Mouse (Mus musculus) kidney, embryonic 16.5 days (tissue): ENCODE data around the gene Cbln1. TPM values are rescaled to one million over a fixed set of nuclear protein-coding genes. Genes with fewer than 3 reads are reported as not detected.

Experiments used
- ATAC-seq: fragments of 200-750 bp; cut with Nextera tagmentation; 2 replicates; pipeline ENCODE4 v1.8.0; 2017; ENCODE audit warnings: moderate TSS enrichment; ENCODE audit not compliant: low FRiP score, low TSS enrichment
- H3K27ac ChIP-seq: fragments of 300-500 bp; sonication (generic); 2 replicates; pipeline ENCODE4 v1.5.1; 2014; ENCODE audit warnings: low read length
- H3K27me3 ChIP-seq: fragments of 300-500 bp; sonication (generic); 2 replicates; pipeline ENCODE4 v1.6.1; 2014; ENCODE audit warnings: low read length, control low read depth, mixed read lengths; ENCODE audit not compliant: insufficient read depth
- H3K36me3 ChIP-seq: fragments of 300-500 bp; sonication (generic); 2 replicates; pipeline ENCODE4 v1.6.1; 2014; ENCODE audit warnings: low read length, control low read depth, mixed read lengths; ENCODE audit not compliant: insufficient read depth
- H3K4me1 ChIP-seq: fragments of 300-500 bp; sonication (generic); 2 replicates; pipeline ENCODE4 v1.6.1; 2014; ENCODE audit warnings: low read length, control low read depth, mixed read lengths; ENCODE audit not compliant: insufficient read depth
- H3K4me2 ChIP-seq: fragments of 300-500 bp; sonication (generic); replicated peaks from 2 replicates; pipeline ENCODE4 v1.6.1; 2014; ENCODE audit warnings: low read depth, low read length
- H3K4me3 ChIP-seq: fragments of 300-500 bp; sonication (generic); 2 replicates; pipeline ENCODE4 v1.5.1; 2014; ENCODE audit warnings: mild to moderate bottlenecking, low read length
- H3K9ac ChIP-seq: fragments of 300-500 bp; sonication (generic); replicated peaks from 2 replicates; pipeline ENCODE4 v1.6.1; 2014; ENCODE audit warnings: low read length
- H3K9me3 ChIP-seq: fragments of 300-500 bp; sonication (generic); 2 replicates; pipeline ENCODE4 v1.6.1; 2016; ENCODE audit warnings: low read length, control low read depth
- WGBS: fragments of 180-500 bp; shearing (Covaris S2); extraction: QIAGEN DNeasy Blood & Tissue Kit; methylation state at CpG from one replicate; pipeline ENCODE4 v1.1.7; 2014; 5-methylcytosine and 5-hydroxymethylcytosine counted together
- polyA plus RNA-seq: library from polyadenylated mRNA; unstranded; fragments of >200 nt; fragmentation: Nextera tagmentation; extraction: Ambion mirVana; gene quantifications from 2 replicates; pipeline ENCODE4 v1.2.1, GENCODE M21; 2015

Cbln1 gene
- polyA plus RNA-seq, 1 experiment from 2014 or later: not detected

DNA sequence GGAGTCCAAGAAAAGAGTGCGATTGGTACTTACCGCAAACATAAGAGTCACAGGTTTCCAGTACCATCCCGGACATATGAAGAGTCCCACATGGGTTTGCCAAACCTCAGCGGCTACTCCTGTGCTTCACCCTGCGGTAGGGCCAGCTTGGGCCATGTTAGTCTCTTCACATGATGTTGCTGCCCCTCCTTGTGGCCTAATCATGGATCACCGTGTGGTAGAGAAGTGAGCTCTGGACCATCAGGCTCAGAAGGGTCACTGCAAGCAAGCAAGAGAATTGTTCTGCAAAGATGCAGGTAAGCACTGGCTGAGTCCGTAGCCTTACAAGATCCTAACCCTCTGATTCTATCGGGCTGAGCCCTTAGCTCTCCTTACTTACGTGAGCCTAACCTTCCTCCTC lies 22.5 kb upstream of the Cbln1 start:
- no peak overlapping the region for H3K27ac ChIP-seq
- no peak for ATAC-seq
- H3K4me3 ChIP-seq: no peak overlapping the region
- no peak overlapping the region for H3K9ac ChIP-seq
- H3K36me3 ChIP-seq: no peaks in the 10 kb centered on the region
- no peaks in the 10 kb centered on the region for H3K9me3 ChIP-seq
- WGBS: 75% methylated on average over 9 of the region's 9 CpGs
- H3K4me1 ChIP-seq: no peaks in the 10 kb centered on the region
- no peaks in the 10 kb centered on the region for H3K27me3 ChIP-seq
- no peak overlapping the region for H3K4me2 ChIP-seq

DNA sequence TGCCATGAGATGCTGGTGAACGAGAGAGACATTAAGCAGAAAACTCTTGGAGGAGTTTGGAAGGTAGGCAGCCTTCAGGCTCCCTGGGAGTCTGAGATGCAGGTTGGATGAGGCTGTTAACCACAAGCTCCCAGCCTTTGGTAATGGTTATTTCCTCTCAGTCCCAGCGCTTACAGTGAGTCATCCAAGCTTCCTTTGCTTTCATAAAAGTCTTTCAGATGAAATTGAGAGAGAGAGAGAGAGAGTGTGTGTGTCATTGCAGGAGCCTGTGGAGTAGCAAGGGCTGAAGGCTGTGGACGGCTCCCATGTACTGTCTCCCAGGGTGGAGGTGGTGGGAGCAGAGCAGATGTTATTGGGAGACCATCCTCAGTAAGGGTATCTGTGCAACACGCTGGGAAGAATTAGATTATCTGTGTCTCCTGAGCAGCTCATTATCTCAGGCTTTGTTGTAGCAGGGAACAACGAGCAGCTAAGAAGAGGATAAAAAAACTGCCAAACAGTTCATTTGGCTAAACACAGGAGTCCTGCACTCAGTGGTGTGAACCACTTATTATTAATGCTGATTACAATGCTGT lies 17.5 kb upstream of the Cbln1 start:
- Histone ChIP-seq H3K9me3 (no peaks in the 10 kb centered on the region), H3K9ac (no peak overlapping the region), H3K4me2 (no peak overlapping the region), H3K27me3 (no peaks in the 10 kb centered on the region), H3K27ac (no peak overlapping the region), H3K4me1 (no peaks in the 10 kb centered on the region), H3K36me3 (no peaks in the 10 kb centered on the region), H3K4me3 (no peak overlapping the region)
- ATAC-seq: no peak
- WGBS: 74% methylated on average over 5 of the region's 5 CpGs

DNA sequence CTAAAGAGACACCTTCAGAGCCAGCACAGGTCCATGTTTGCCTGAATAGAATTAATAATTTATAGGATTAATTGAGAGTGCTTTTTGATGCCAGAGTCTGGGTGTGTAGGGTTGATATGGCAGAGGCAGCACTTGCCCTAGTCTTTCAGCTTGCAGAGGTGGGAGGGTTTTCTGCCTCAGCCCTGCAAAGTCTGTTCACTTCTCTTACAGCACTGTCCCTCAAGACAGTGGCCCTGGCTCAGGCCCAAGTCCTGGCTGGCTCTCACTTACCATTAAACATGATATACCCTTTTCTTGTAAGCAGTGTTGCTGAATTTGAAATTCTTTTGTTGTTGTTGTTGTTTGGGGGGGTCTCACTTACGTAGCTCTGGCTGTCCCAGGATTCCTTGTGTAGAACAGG lies 9.0 kb upstream of the Cbln1 start:
- Histone ChIP-seq H3K9ac (no peak overlapping the region), H3K4me1 (no peaks in the 10 kb centered on the region), H3K27ac (no peak overlapping the region), H3K27me3 (peaks cover 21% of the 10 kb centered on the region), H3K4me2 (no peak overlapping the region), H3K4me3 (no peak overlapping the region), H3K36me3 (no peaks in the 10 kb centered on the region), H3K9me3 (no peaks in the 10 kb centered on the region)
- WGBS: 64% methylated on average over 1 of the region's 1 CpGs
- no peak for ATAC-seq

DNA sequence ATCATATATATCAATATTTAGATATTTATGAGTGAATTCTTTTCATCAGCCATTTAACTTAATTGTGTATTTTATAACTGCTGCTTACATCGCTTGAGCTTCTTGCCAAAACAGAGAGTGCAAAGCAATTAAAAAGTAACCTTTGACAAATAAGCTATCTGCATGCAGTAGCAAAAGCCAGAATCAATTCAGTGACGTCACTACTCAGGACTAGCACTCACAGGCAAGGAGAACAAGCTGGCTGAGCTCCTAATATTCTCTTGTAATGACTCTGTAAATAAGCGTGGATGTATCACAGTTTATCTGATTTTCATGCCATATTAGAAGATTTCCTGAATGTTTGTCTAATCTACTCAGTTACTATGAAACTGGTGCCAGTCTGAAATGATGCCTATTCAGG lies 5.8 kb upstream of the Cbln1 start:
- no peak for ATAC-seq

DNA sequence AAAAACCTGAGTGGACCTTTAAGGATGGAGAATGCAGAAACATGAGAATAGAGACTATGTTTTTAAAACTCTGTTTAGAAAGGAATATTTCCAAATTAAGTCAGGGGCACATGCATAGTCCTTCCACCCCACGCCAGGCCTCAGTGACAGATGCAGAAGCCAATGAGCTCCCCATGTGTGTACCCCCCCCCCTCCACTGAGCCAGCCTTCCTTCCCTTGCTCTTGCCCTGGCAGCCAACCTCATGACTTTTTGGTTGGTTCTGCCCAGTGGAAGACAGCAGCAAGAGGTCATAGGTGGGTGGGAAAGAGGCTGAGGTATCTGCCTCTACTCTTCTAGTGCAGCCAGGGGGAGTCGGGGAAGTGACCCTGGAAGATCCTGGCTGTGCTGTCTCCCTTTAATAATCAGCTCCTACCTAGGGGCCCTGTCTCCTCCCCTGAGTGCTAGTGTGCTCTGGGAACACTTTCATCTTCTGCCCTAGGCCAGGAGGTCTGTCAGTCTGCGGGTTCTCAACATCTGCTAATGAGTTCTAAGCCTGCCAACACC lies 4.8 kb upstream of the Cbln1 start:
- Histone ChIP-seq H3K27me3 (peaks cover 56% of the 10 kb centered on the region), H3K4me2 (no peak overlapping the region), H3K27ac (no peak overlapping the region), H3K9ac (no peak overlapping the region), H3K9me3 (no peaks in the 10 kb centered on the region), H3K36me3 (no peaks in the 10 kb centered on the region), H3K4me1 (peaks cover 6% of the 10 kb centered on the region), H3K4me3 (no peak overlapping the region)
- ATAC-seq: no peak
- 68% methylated on average over 3 of the region's 3 CpGs for WGBS

More for the DNA sequence above, 5.8 kb upstream of the Cbln1 start:
- 71% methylated on average over 3 of the region's 3 CpGs for WGBS
- H3K36me3 ChIP-seq: no peaks in the 10 kb centered on the region
- H3K9ac ChIP-seq: no peak overlapping the region
- H3K4me2 ChIP-seq: no peak overlapping the region
- peaks cover 48% of the 10 kb centered on the region for H3K27me3 ChIP-seq
- H3K9me3 ChIP-seq: no peaks in the 10 kb centered on the region
- peaks cover 4% of the 10 kb centered on the region; the same call in 1 of the 2 replicates for H3K4me1 ChIP-seq
- H3K4me3 ChIP-seq: no peak overlapping the region
- no peak overlapping the region for H3K27ac ChIP-seq

DNA sequence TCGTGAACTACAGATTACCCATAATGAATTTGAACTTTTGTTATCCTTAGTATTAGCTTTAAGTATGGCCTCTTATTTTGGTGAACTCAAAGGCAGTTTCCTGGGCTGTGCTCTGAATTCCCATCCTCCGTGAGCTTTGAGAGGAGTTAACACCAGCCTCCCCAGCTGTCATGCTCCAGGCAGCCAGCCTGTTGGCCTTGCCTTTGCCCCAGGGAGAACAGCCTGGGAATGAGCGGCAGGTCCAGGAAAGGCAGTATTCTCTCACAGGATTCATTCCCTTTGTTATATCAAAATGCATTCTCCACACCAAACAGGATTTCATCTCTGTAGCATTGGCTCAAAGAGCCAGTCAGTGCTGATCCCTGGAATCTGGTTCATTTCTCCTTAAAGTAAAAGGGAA lies 3.1 kb upstream of the Cbln1 start:
- H3K4me2 ChIP-seq: no peak overlapping the region
- peaks cover 72% of the 10 kb centered on the region for H3K27me3 ChIP-seq
- H3K9me3 ChIP-seq: no peaks in the 10 kb centered on the region
- no peak for ATAC-seq
- H3K27ac ChIP-seq: no peak overlapping the region
- WGBS: 54% methylated on average over 3 of the region's 3 CpGs
- peaks cover 18% of the 10 kb centered on the region for H3K4me1 ChIP-seq
- no peaks in the 10 kb centered on the region for H3K36me3 ChIP-seq
- H3K4me3 ChIP-seq: no peak overlapping the region
- H3K9ac ChIP-seq: no peak overlapping the region

DNA sequence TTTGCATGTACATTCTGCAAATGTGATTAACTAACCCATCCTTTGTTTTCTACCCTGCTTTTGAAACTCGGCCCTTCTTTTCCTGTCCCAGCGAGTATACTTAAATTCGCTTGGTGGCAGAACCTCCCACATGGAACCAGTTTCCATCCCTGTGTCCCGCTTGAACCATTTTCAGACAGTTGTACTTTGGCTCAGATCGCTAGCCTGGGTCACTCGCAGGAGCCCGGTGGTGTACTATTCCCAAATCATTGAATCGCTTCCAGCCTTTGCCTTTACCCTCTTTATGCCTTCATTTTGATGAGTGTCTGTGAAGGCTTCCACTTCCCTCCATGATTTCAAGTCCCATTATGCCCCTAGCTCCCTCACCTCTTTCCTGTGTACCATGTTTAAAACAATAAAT lies 2.0 kb upstream of the Cbln1 start:
- H3K9ac ChIP-seq: no peak overlapping the region
- WGBS: 72% methylated on average over 8 of the region's 8 CpGs
- H3K4me3 ChIP-seq: no peak overlapping the region
- H3K27me3 ChIP-seq: peaks cover 79% of the 10 kb centered on the region
- no peak overlapping the region for H3K4me2 ChIP-seq
- no peaks in the 10 kb centered on the region for H3K36me3 ChIP-seq
- H3K27ac ChIP-seq: no peak overlapping the region
- H3K4me1 ChIP-seq: peaks cover 25% of the 10 kb centered on the region
- no peak for ATAC-seq
- no peaks in the 10 kb centered on the region for H3K9me3 ChIP-seq

DNA sequence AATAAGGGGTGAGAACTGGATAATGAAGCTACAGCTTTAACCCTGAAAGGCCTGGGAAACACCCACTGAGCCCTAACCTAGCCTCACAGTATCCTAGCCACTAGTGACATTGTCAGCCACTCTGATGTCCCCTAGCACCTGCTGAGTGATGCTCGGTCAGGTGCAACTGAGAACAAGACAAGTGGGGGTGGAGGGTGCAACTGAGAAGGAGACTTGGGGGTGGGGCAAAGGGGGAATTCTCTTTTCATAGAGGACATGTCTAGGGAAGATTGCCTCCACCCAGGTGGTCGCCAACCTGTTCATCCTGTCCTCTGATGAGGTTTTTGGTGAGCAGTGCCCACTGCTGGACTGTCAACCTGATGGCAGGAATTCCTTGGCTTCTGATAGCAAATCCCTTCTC lies 1.5 kb upstream of the Cbln1 start:
- ATAC-seq: no peak
- no peak overlapping the region for H3K9ac ChIP-seq
- H3K4me2 ChIP-seq: no peak overlapping the region
- H3K27me3 ChIP-seq: peaks cover 83% of the 10 kb centered on the region
- H3K4me3 ChIP-seq: no peak overlapping the region
- no peaks in the 10 kb centered on the region for H3K36me3 ChIP-seq
- H3K27ac ChIP-seq: no peak overlapping the region
- no peaks in the 10 kb centered on the region for H3K9me3 ChIP-seq
- 32% methylated on average over 2 of the region's 2 CpGs for WGBS
- peaks cover 25% of the 10 kb centered on the region for H3K4me1 ChIP-seq

DNA sequence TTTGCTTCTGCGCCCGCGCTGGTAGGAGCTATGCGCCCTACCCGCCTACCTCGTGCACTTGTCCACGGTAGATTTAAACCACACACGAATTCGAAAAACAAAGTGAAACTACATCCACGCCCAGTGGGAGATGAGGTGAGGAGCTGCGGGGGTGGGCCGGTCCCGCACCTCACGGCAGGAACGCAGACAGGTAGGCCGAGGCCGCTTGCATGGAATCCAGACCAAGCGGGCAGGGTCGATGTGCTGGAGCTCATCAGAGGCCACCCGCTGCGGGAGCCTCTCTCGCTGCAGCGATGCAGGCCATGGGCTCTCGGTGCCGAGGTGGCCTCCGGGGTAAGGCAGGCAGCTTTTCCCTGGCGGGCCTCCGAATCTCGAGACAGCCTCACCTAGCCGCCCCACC lies 905 bp upstream of the Cbln1 start:
- no peak; the same call in 1 of the 2 replicates for ATAC-seq
- Histone ChIP-seq H3K4me1 (peaks cover 25% of the 10 kb centered on the region), H3K4me2 (peak overlapping the region; percentile 77)

DNA sequence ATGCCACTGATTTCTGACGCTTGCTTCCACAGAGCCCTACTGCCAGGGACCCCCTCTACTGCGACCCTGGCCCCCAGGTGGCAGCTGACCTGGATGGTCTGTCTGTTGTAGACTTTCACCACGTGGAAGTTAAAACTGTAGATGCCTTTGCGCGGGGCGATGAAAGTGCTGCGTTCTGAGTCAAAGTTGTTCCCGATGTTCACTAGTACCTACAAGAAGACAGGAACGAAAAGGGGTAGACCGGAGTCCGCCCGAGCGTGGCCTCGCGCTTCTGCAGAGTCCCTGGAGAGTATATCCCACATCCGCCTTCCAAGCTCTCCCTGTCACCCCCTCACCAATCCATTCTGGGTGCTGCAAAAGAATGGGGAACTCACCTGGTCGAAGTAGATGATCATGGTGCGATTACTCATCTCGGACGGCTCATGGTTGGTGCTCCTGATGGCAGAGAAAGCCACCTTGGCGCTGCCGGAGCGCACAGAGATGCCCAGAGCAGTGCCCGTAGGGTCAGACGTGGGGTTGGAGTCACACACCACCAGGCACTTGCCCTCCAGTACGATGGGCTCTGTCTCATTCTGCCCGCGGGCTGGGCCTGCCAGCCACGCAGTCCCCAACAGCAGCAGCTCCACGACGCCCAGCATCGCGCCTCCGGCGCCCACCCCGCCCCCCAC lies 672 bp downstream of the Cbln1 start:
- Histone ChIP-seq H3K27me3 (peaks cover 93% of the 10 kb centered on the region), H3K9me3 (no peaks in the 10 kb centered on the region), H3K9ac (peak overlapping the region; percentile 53; the same call in 1 of the 2 replicates), H3K4me3 (peak overlapping the region; percentile 53), H3K36me3 (no peaks in the 10 kb centered on the region), H3K4me1 (peaks cover 25% of the 10 kb centered on the region), H3K27ac (no peak overlapping the region), H3K4me2 (peak overlapping the region; percentile 77)
- WGBS: under 1% methylated on average over 36 of the region's 36 CpGs
- ATAC-seq: peak; percentile 32; the same call in 1 of the 2 replicates

More for the DNA sequence above, 905 bp upstream of the Cbln1 start:
- Histone ChIP-seq H3K36me3 (no peaks in the 10 kb centered on the region), H3K9me3 (no peaks in the 10 kb centered on the region), H3K9ac (no peak overlapping the region), H3K27ac (no peak overlapping the region), H3K27me3 (peaks cover 87% of the 10 kb centered on the region), H3K4me3 (peak overlapping the region; percentile 53)
- under 1% methylated on average over 30 of the region's 30 CpGs for WGBS
